Mouse (Mus musculus) mouse trophoblast stem cell (cell line): ENCODE measurements around the gene Snrk.

Experiments
- in situ Hi-C, 2 experiments: fragments of 300-500 bp; cut with MseI, MboI; formaldehyde crosslinking; loops; 2 replicates in 1 of 2; 3 replicates in 1 of 2; pipeline ENCODE4 v1.15.1; 2025

Gene Snrk

DNA sequence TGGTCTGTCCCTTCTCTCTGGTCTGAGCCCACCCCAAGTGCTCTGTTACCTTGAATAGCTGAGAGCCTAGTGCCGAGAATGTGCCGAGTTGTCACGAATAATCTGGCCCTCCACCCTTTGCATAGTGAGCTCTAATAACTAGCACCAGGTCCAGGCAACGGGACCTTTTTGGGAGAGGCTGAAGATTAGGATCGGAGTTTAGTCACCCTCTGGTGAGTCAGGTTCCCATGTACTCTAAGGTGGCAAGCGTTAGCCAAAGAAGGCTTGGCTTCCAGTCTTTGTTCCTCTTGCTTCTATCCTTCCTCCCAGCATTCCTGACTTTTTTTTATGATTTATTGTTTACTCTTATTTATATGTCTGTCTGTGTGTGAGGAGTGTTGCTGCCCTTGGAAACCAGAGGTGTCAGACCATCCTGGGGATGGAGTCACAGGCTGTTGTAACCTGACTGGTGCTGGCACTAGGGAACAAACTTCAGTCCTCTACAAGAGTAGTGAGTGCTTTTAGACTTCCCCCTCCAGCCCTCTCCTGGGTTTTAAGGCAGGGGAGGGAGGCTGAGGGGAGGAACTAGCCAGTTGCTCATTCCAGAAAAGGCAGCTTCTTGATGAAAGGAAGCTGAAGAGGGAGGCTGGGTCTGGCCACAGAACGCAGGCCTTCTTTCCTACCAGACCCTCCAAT is 9.2 kb upstream of the Snrk start:
- in situ Hi-C loops, result no loop called here

DNA sequence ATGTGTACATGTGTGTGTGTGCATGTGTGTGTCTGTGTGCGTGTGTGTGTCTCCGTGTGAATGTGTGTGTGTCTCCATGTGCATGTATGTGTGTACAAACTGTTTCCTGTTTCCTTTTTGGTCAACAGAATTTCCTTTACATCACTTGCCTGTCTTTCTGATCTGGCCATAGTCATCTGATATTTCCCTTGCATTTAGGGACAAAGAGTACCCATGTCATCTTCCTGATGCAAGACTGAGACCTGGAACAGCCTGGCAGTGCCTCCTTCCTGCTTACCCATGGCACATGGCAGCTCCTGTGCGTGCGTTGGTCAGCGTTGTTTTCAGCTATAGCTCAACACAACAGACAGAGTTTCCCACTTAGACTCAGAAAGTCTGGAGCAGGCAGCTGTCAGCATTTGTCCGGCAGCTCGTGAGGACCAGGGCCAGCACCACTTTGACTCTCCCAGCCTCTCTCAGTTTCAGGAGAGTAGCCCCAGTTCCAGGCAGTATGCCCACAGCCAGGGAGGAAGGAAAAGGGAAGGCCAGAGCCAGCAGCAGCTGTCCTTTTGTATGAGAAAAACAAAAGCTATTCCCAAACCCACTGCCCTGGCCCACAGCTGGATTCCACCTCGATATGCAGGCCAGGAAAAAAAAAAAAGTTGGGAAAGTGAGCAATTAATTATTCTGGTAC is 7.4 kb upstream of the Snrk start:
- in situ Hi-C loops, result no loop called here

- in situ Hi-C loops, result no loop called here
Measured at GRCm38 (mm10) chr9:122110508-122110907, 6.6 kb upstream of the Snrk start.

- in situ Hi-C loops, result no loop called here
Measured at GRCm38 (mm10) chr9:122110921-122111320, 6.1 kb upstream of the Snrk start.

- in situ Hi-C loops, result no loop called here
Measured at GRCm38 (mm10) chr9:122115552-122115951, 1.5 kb upstream of the Snrk start.

- in situ Hi-C loops, result no loop called here
Measured at GRCm38 (mm10) chr9:122116359-122116758, 707 bp upstream of the Snrk start.

DNA sequence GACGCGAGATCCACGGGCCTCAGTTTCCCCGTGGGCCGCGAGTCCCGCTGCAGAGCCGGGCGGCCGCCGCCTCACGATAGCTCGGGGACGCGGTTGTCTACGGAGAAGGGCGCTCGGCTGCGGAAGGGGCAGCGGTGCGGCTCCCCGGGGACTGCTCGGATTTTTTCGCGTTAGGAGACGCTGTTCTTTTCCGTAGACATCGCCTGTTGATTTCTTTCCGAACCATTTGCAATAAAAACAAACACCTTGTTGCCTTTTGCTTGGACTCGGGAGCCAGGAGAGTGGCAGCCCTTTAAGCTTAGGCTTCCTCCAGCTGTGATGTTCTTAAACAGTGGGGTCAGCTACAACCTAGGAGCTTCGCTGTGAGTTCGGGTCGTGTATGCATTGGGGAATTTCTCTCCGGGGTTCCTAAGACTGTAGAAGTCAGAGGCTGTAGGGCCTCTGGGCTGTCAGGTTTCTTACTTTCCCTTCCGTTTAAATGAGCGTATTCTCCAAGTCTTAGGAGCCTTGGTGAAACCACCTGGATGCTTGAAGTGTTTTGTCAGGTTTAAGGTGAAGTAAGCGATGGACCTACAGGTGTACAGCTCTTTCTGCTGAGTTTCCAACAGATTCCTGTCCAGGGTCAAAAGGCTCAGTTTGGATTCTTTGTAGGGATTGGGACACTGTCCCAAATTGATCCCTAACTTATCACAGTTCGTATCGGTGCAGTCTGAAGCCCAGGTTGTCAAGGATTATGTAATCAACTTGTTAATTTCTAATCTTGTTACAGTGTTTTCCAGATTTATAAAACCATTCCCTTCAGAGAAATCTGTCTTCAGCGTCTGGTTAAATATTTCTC is 845 bp downstream of the Snrk start:
- in situ Hi-C loops, result no loop called here

DNA sequence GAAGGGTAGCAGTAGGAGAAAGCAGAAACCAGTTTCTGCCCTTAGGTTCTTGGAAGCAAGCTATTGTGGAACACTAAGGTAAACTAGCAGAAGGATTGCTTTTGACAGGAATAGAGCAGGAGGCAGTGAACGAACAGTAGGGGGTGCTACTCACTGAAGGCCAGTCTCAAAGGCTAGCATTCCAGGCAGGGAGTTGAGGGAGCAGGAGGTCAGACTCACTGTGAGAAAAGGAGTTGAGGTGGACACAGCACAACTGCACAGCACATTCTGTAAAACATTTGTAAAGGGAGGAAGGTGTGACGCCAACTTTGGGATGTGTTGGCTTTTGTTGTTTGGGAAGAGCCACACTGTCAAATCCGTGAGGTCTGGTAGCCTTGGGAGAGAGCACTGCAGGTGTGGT is 3.0 kb downstream of the Snrk start:
- in situ Hi-C loops, result no loop called here

DNA sequence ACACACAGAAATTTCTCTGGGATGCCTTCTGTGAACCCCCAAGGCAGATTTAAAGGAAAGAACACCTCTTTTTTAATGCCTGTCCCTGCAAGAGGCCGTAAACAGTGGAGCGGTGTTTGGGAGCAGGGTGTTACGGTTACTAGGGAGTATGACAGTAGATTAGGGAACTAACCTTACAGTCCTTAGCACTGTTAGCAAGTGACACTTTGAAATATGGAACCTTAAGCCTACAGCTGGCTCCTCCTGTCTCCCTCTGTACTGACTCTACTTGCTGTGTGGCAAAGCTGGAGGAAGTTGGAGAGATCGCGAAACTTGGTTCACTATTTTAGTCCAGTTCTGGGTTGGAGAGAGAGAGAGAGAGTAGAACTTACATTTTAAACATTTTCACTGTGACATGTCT is 5.0 kb downstream of the Snrk start:
- in situ Hi-C loops, result no loop called here

- in situ Hi-C loops, result no loop called here
Measured at GRCm38 (mm10) chr9:122123181-122123580, 6.1 kb downstream of the Snrk start.

GRCm38 (mm10) chr9:122125723-122126290 is 8.7 kb downstream of the Snrk start:
- in situ Hi-C loops, result no loop called here

DNA sequence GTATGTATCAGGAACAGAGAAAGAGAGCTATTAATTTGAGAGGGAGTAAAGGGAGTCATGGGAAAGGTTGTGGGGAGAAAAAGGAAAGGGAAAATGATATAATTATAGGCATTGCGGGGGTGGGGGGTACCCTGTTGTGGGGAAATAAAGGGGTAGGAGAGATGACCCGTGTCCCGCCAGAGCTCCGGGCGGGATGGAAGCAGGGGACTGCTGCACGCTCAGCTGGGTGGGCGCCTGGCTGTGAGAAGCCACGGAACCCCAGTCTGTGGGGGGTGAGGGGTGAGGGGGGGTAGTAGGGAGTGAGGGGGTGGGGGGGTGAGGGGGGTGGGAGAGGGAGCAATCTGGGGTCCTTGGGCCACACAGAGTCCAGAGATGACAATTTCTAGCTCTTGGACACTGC is 9.7 kb downstream of the Snrk start:
- in situ Hi-C loops, result no loop called here

DNA sequence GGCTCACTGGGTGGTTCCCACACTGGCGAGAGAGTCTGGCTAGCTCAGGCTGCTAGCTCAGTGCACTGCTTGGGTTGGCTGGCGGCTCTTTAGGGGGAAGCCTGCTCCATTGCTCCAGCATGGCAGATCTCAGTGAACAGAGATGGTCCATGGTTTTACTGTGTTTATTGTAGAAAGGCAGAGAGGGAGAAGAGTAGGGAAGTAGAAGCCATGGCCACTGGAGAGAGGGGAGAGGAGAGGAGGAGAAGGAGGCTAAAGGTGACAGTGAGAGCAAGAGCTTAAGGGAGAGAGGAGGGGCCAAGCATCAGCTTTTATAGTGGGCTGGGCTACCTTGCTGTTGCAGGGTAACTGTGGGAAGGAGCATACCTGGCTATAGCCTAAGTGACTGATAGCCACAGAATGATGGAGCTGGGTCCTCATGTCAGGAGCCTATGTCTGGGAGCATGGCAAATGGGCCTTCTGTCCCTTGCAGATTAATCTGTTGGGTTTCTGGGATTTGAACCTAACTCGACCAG is 10.3 kb downstream of the Snrk start:
- in situ Hi-C loops, result no loop called here

DNA sequence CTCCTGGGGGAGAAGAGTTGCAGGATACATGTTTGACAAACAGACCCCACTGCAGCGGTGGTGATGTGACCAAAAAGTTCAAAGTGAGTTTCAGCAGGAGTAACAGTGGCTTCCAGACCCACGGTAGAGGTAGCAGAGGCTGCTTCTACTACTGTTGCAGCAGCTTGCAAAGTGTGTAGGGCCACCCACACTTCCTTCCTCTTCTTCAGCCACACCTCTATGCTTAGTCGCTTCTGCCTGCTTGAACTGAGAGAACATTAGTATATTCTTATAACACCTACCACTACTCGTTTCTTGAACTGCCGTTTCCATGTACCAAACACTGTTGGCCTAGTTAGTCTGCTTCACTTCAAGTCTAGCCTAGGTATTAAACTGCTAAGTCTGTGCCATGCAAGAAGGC is 11.6 kb downstream of the Snrk start:
- in situ Hi-C loops, result no loop called here

DNA sequence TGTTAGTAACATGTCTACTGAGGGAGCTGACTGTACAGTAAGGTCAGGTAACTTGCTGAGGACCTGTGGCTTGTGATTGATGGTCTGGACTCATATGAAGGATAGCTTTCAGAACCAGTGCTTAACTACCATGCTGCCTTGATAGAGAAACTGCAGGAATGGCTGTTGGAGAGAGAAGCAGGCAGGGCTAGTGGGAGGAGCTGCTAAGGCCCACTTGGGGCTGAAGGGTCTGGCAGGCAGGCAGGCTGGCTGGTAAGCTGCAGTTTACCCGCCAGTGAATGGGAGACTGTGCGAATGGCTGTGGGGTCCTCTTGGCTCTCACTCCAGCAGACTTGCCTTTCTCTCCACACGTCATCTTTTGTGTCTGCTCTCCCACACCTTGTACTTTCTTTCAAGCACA is 13.6 kb downstream of the Snrk start:
- in situ Hi-C loops, result no loop called here

GRCm38 (mm10) chr9:122132145-122132544 is 15.1 kb downstream of the Snrk start:
- in situ Hi-C loops, result no loop called here

DNA sequence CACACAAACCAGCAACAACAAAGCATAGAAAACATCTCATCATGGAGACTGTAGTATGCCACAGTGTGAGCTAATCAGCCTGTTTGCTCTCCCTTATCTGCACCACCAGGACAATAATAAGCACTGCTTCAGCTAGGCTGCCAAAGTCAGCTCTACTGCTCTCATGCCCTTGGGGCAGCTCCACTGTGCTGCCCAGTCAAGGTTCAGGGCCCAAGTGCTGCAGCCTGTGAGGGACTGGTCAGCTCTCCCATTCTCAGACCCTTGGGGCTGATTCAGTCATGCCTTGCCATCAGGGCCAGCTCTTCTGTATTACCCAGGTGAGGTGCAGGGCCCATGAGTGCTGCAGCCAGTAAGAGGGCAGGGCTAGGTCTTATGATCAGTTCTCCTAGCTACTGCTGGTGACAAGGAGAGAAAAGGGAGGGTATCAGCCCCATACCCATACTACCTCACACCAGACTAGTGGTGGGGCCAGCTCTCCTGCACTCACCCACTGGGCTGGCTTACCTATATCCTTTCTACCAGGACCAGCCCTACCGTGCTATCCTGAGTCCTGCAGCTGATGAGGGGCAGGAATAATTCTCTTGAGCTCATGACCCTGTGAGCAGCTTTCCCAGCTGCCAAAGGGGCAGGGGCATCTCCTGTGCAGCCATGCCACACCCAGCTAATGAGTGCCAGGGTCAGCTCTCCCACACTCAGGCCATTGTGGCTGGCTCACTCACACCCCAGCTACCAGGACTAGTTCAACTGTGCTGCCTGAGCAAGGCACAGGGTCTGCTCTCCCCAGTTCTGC is 18.2 kb downstream of the Snrk start:
- in situ Hi-C loops, result no loop called here

GRCm38 (mm10) chr9:122135885-122136170 is 18.8 kb downstream of the Snrk start:
- in situ Hi-C loops, result no loop called here

DNA sequence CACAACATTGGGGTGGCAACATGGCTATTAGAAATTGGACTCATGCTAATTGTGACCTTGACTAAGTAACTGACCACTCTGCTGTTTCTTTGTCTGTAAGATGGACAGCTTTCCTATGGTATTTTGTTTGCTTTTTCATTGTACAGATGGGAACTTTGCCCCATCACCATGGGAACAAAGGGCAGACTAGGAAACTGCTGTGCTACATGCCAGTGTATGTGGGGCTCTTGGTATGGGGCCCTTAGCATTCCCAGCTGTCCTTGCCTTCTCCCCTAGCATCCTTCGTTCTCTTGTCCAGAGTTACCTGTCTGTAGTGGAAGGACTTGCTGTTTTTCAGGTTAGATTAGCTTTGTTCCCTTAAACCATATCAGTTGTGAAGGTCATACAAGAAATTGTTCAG is 20.9 kb downstream of the Snrk start:
- in situ Hi-C loops, result no loop called here

- in situ Hi-C loops, result no loop called here
Measured at GRCm38 (mm10) chr9:122138371-122139029, 21.4 kb downstream of the Snrk start.

DNA sequence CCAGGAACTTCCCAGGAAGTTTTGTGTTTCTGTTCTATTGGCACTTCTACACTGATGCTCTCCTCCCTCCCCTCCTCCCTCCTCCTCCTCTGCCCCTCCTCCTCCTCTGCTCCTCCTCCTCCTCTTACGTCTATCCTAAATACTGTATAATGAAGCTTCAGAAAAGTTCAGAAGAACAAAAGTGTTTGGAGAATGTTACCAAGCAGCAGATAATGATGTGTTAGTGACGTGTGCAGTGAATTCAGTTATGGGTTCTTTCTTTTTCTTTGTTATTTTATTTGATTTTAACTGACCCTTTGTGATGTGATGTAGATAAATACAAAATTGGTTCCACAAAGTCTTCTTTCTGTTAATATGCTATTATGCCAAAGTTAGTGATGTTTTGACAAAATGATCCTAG is 22.2 kb downstream of the Snrk start:
- in situ Hi-C loops, result no loop called here
